9 mouse cellular contexts compared by ENCODE assay signal in genomic region chr3:95318548-95318947, GRCm38 (mm10). TPM values are rescaled to one million over a fixed set of nuclear protein-coding genes. Genes with fewer than 3 reads are reported as not detected.
DNase-seq lines count a peak whose midpoint lies in the region; ATAC-seq and TF ChIP-seq lines count a peak whose summit lies in the region.
"Had no signal": no experiment of that assay in that cellular context is flagged by ENCODE, and none has a peak within 500 bp of the region (broad histone marks: within the 10 kb centered on the region; RNA-seq: fewer than 3 reads in every experiment).

No protein-coding gene starts in this region.

- H3K27ac ChIP-seq in intestine, postnatal 0 days (ENCODE audit: low read depth, low read length), result peak overlapping the region; percentile 62
- peak overlapping the region; percentile 89 for H3K27ac ChIP-seq in lung, embryonic 16.5 days (ENCODE audit: low read length)
- H3K27ac ChIP-seq in midbrain, embryonic 14.5 days (replicated peaks; ENCODE audit: low read depth, low read length), result no peak overlapping the region
- H3K27ac ChIP-seq: midbrain, embryonic 12.5 days had no signal

- TF ChIP-seq CTCF in intestine, postnatal 0 days (IDR thresholded peaks at IDR 0.05; ENCODE audit: low read depth), result no peak

- ATAC-seq in intestine, postnatal 0 days, result peak; percentile 62
- ATAC-seq in lung, embryonic 16.5 days (ENCODE audit: low read depth), result peak; percentile 34
- no peak for ATAC-seq in midbrain, embryonic 14.5 days (ENCODE audit: low FRiP score, low TSS enrichment)

- H3K4me2 ChIP-seq in intestine, postnatal 0 days (replicated peaks; ENCODE audit: low read depth), result 0 out of 2 replicates have a peak overlapping the region, but pooled peaks have one; percentile 17
- peak overlapping the region; percentile 39 for H3K4me2 ChIP-seq in lung, embryonic 16.5 days (ENCODE audit: low read depth, low read length)
- no peak overlapping the region for H3K4me2 ChIP-seq in midbrain, embryonic 14.5 days (ENCODE audit: low read length)
- H3K4me2 ChIP-seq: midbrain, embryonic 12.5 days had no signal

- DNase-seq in layer of hippocampus, adult 9-11 months, result peak; percentile 62
- no peak for DNase-seq in layer of hippocampus, adult 9-10 months (ENCODE audit: low spot score)
- peak; percentile 76 for DNase-seq in brain, adult 2 months (ENCODE audit: low read depth, low spot score)
- no peak for DNase-seq in midbrain, embryonic 14.5 days
- no peak for DNase-seq in thymus, postnatal 25 days
- no peak for DNase-seq in frontal cortex, postnatal 14 days (ENCODE audit: low spot score in 2 of 2)

- WGBS in intestine, postnatal 0 days, result 18% methylated on average over 6 of the region's 6 CpGs
- 28% methylated on average over 6 of the region's 6 CpGs for WGBS in lung, embryonic 16.5 days
- WGBS in midbrain, embryonic 14.5 days, result 40% methylated on average over 6 of the region's 6 CpGs

- no peak overlapping the region for H3K4me3 ChIP-seq in intestine, postnatal 0 days (ENCODE audit: low read depth, low read length)
- 0 out of 2 replicates have a peak overlapping the region, but pooled peaks have one; percentile 10 for H3K4me3 ChIP-seq in lung, embryonic 16.5 days (ENCODE audit: low read length)
- H3K4me3 ChIP-seq in midbrain, embryonic 14.5 days (replicated peaks; ENCODE audit: low read depth, low read length), result no peak overlapping the region
- H3K4me3 ChIP-seq: midbrain, embryonic 12.5 days had no signal

- H3K9ac ChIP-seq in intestine, postnatal 0 days (ENCODE audit: low read depth, low read length), result no peak overlapping the region
- 0 out of 2 replicates have a peak overlapping the region, but pooled peaks have one; percentile 47 for H3K9ac ChIP-seq in lung, embryonic 16.5 days (ENCODE audit: low read length)
- H3K9ac ChIP-seq in midbrain, embryonic 14.5 days (replicated peaks; ENCODE audit: low read length), result no peak overlapping the region
- H3K9ac ChIP-seq: midbrain, embryonic 12.5 days had no signal

- peaks cover 39% of the 10 kb centered on the region for H3K36me3 ChIP-seq in intestine, postnatal 0 days (ENCODE audit: control insufficient read depth, insufficient read depth)
- H3K36me3 ChIP-seq in lung, embryonic 16.5 days (ENCODE audit: control insufficient read depth, insufficient read depth, low read length), result peaks cover 30% of the 10 kb centered on the region
- peaks cover 38% of the 10 kb centered on the region for H3K36me3 ChIP-seq in midbrain, embryonic 14.5 days (ENCODE audit: control insufficient read depth, insufficient read depth, low read length)

- no peaks in the 10 kb centered on the region for H3K27me3 ChIP-seq in intestine, postnatal 0 days (replicated peaks; ENCODE audit: control insufficient read depth, insufficient read depth, low read length)
- no peaks in the 10 kb centered on the region for H3K27me3 ChIP-seq in lung, embryonic 16.5 days (ENCODE audit: control insufficient read depth, insufficient read depth, low read depth, low read length)
- H3K27me3 ChIP-seq in midbrain, embryonic 14.5 days (ENCODE audit: control insufficient read depth, insufficient read depth, low read length), result no peaks in the 10 kb centered on the region
- H3K27me3 ChIP-seq: midbrain, embryonic 12.5 days had no signal

- no peaks in the 10 kb centered on the region for H3K9me3 ChIP-seq in intestine, postnatal 0 days (ENCODE audit: control insufficient read depth)
- no peaks in the 10 kb centered on the region for H3K9me3 ChIP-seq in lung, embryonic 16.5 days (ENCODE audit: control insufficient read depth, low read length)
- H3K9me3 ChIP-seq in midbrain, embryonic 14.5 days (ENCODE audit: control insufficient read depth, low read length), result no peaks in the 10 kb centered on the region
- H3K9me3 ChIP-seq: midbrain, embryonic 12.5 days had no signal

- H3K4me1 ChIP-seq in intestine, postnatal 0 days (replicated peaks; ENCODE audit: control insufficient read depth, insufficient read depth, low read length), result peaks cover 13% of the 10 kb centered on the region; the same call in 1 of the 2 replicates
- H3K4me1 ChIP-seq in lung, embryonic 16.5 days (replicated peaks; ENCODE audit: control insufficient read depth, insufficient read depth, low read length), result peaks cover 32% of the 10 kb centered on the region
- H3K4me1 ChIP-seq in midbrain, embryonic 14.5 days (ENCODE audit: control insufficient read depth, insufficient read depth, low read length), result peaks cover 15% of the 10 kb centered on the region

RNA-seq across cellular contexts. Expression of gene Cers2, which starts 4.0 kb away (rescaled TPM):
- polyA plus RNA-seq in intestine, postnatal 0 days (2015; fragmentation: Nextera tagmentation; extraction: Ambion mirVana), result 109 and 120 TPM in 2 replicates
- 221 and 230 TPM in 2 replicates for polyA plus RNA-seq in lung, embryonic 16.5 days (2015; fragmentation: Nextera tagmentation; extraction: Ambion mirVana)
- polyA plus RNA-seq in midbrain, embryonic 14.5 days (2014; fragmentation: Nextera tagmentation; extraction: Ambion mirVana), result 70.6 and 83.2 TPM in 2 replicates

RNA-seq across cellular contexts. Expression of gene Anxa9, which starts 11.6 kb away (rescaled TPM):
- 2.0 and 2.3 TPM in 2 replicates for polyA plus RNA-seq in intestine, postnatal 0 days (2015; fragmentation: Nextera tagmentation; extraction: Ambion mirVana)
- 1.7 and 2.0 TPM in 2 replicates for polyA plus RNA-seq in lung, embryonic 16.5 days (2015; fragmentation: Nextera tagmentation; extraction: Ambion mirVana)
- 0.45 and 0.55 TPM in 2 replicates for polyA plus RNA-seq in midbrain, embryonic 14.5 days (2014; fragmentation: Nextera tagmentation; extraction: Ambion mirVana)

RNA-seq across cellular contexts. Expression of gene Prune1, which starts 36.7 kb away (rescaled TPM):
- 9.2 and 10.1 TPM in 2 replicates for polyA plus RNA-seq in intestine, postnatal 0 days (2015; fragmentation: Nextera tagmentation; extraction: Ambion mirVana)
- 23.2 and 23.9 TPM in 2 replicates for polyA plus RNA-seq in lung, embryonic 16.5 days (2015; fragmentation: Nextera tagmentation; extraction: Ambion mirVana)
- 59.4 TPM in 2 replicates for polyA plus RNA-seq in midbrain, embryonic 14.5 days (2014; fragmentation: Nextera tagmentation; extraction: Ambion mirVana)

RNA-seq across cellular contexts. Expression of gene Mindy1, which starts 37.4 kb away (rescaled TPM):
- polyA plus RNA-seq in intestine, postnatal 0 days (2015; fragmentation: Nextera tagmentation; extraction: Ambion mirVana), result 36.4 and 38.0 TPM in 2 replicates
- polyA plus RNA-seq in lung, embryonic 16.5 days (2015; fragmentation: Nextera tagmentation; extraction: Ambion mirVana), result 41.0 and 47.0 TPM in 2 replicates
- 44.2 and 48.2 TPM in 2 replicates for polyA plus RNA-seq in midbrain, embryonic 14.5 days (2014; fragmentation: Nextera tagmentation; extraction: Ambion mirVana)

RNA-seq across cellular contexts. Expression of gene Setdb1, which starts 38.5 kb away (rescaled TPM):
- 7.5 and 7.7 TPM in 2 replicates for polyA plus RNA-seq in intestine, postnatal 0 days (2015; fragmentation: Nextera tagmentation; extraction: Ambion mirVana)
- polyA plus RNA-seq in lung, embryonic 16.5 days (2015; fragmentation: Nextera tagmentation; extraction: Ambion mirVana), result 35.4 and 38.4 TPM in 2 replicates
- 36.8 and 53.6 TPM in 2 replicates for polyA plus RNA-seq in midbrain, embryonic 14.5 days (2014; fragmentation: Nextera tagmentation; extraction: Ambion mirVana)

Comparison
In these comparisons a context has a peak if more than half of its experiments do, and no peak if none do; other contexts are left out.
1. DNase-seq: peak in layer of hippocampus, adult 9-11 months (single experiment) and brain, adult 2 months (single experiment); none in layer of hippocampus, adult 9-10 months (single experiment), midbrain, embryonic 14.5 days (single experiment), thymus, postnatal 25 days (single experiment) and frontal cortex, postnatal 14 days (0 of 2).